Mouse (Mus musculus): ENCODE measurements around the gene 4933406M09Rik.

Gene 4933406M09Rik

DNA sequence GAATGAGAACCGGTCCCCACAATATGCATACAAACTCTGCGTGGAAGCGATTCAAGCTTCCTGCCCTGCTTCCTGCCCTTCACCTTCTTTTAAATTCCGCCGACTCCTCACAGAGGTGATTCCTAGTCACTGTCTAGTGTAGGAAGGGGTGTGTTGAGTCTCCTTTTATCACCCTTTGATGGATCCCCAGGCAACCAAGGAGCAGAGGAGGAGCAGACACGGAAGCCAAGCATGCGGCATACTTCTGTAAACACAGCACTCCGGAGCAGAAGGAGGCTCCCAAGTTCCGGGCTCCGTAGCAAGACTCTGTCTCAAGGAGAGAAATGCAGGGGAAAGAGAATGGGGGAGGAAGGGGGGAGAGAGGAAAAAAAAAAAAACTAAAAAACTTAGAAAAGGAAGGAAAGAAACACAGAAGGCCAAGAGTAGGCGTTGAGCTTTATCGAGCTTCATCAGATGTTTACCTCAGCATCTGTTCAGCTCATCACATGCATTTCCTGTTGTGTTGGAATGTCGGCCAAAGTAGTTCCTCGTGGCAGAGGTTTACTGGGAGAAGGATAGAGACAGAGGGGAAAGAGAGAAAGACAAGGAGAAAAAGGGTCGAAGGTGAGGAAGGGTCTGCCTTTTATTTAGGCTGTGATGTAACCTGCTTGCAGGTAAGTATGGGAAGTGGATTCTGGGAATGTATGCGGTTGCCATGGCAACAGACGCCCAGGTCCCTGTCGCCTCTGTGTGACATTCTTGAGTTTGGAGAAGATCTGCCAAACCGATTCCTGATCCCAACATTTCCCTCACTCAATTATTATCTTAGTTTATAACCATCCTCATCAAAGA is 3.7 kb upstream of the 4933406M09Rik start:
- peak; percentile 22 for DNase-seq (ENCODE audit: low read depth)

DNA sequence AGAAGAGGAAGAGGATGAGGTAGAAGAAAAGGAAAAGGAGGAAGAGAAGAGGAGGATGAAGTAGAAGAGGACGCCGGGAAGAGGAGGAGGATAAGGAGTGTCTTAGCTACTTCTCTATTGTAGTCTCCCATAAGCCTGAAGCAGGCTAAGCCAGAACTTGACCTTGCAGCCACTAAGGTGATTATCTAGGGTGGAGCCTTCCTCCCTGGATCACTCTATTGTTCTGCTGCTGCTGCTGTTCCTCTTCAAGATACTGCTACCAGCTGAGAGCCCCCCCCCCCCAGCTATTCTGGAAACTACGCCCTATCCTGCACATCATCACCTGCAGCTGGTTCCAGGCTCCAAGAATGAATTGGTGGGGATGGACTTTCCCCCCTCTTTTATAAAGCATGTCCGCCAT is 1.2 kb upstream of the 4933406M09Rik start:
- DNase-seq (ENCODE audit: low read depth) = no peak

DNA sequence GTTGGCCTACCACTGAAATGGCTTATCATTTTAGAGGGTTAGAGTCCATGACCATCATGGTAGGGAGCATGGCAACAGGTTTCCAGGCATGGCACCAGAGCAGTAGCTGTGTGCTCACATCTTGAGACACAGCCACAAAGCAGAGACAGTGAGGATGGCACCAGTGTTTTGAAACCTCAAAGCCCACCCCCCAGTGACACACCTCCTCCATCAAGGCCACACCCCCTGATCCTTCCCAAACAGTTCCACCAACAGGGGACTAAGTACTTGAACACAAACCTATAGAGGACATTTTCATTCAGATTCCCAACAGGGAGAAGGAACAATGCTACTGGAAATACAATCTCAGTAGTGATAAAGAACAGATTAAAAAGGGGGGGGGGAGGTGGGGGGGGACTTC is 564 bp upstream of the 4933406M09Rik start:
- DNase-seq (ENCODE audit: low read depth) = no peak

DNA sequence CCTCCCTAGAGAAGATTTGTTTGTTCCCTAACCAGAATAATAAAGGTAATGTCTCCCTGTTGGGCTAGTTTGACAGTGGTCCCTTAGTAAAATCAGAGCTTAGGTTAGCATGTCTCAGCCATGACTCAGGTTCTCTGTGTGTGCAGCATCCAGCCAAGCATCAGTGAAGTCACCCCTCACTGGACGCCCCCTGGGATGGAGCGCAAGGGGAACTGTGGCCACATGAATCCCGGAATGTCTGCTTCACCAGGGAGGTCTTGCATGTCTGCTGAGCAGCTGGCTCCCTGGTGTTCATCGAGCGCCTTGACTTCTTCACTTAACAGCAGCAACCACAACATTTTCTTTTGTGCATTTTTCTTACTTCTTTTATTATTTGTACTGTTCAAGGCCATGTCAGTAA is 8.1 kb downstream of the 4933406M09Rik start:
- no peak for DNase-seq (ENCODE audit: low read depth)

DNA sequence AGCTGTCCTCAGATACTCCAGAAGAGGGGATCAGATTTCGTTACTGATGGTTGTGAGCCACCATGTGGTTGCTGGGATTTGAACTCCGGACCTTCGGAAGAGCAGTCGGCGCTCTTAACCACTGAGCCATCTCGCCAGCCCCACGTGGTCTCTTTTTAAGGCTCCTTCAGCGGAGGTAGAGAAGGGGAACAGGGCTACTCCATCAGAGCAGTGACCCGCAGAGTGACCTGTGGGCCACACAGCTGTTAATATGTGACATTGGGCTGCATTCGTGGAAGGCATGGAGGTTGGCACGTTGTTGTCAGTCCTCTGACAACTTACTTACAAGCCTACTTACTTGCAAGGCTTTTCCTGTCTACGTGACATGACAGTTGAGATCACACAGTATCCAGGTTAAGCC is 12.5 kb downstream of the 4933406M09Rik start:
- DNase-seq (ENCODE audit: low read depth) = no peak

DNA sequence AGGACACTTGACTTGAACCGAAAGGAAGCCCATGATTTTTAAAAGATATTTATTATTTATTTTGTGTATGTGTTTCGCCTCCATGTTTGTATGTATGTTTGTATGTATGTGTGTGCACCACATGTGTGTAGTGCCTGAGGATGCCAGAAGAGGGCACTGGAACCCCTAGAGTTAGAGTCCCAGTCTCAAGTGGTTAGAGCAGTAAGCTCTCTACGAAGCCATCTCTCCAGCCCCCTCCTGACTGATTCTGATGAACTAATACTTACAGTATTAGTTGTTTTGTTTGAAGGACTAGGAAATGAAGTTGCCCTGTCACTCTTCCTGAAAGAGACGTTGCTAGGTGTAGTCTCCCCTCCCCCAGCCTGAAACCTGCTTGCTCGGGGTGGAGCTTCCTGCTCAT is 14.0 kb downstream of the 4933406M09Rik start:
- peak; percentile 22 for DNase-seq (ENCODE audit: low read depth)

DNA sequence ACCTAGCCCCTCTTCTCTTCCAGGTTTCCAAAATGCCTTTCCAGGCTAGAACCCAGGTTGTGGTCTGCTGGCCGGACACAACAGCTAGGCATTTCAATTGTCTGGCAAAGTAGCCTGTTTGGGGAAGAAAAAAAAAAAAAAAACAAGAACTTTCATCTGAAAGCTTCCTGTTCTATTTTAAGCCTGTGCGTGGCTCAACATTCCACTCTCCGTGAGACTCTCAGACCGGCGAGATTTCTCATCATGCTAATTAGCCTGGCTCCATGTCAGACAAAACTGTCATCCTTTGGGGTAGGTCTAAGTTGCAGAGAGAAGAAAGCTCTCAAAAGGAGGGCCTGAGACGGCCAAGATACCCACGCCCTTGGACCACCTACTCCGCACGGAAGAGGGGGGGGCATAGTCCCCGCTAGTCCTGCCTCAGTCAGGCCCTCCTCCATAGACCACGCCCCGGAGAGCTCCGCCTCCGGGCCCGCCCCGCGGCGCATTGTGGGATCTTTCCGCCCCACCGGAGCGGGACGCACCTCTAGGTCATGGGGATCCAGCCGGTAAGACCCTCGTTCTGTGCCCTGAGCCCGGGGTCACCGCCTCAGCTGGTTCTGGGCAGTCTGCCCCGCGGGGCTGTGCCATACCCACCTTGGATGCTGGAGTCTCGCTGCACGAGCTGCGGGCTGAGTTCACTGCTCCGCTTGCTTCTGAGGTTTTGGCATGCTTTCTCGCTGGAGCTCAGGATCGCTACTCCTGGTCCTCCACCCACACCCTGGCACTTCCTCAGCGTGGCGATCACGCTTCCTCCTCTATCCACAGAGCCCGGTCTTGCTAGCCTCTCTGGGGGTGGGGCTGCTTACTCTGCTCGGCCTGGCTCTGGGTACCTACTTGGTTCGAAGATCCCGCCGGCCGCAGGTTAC is 20.0 kb downstream of the 4933406M09Rik start, which contains the start of gene Cyb5r1:
TSS of gene Cyb5r1 (plus strand) at position 51 of the 905 bp plus-strand sequence.
- peak; percentile 88 for DNase-seq (ENCODE audit: low read depth)

DNA sequence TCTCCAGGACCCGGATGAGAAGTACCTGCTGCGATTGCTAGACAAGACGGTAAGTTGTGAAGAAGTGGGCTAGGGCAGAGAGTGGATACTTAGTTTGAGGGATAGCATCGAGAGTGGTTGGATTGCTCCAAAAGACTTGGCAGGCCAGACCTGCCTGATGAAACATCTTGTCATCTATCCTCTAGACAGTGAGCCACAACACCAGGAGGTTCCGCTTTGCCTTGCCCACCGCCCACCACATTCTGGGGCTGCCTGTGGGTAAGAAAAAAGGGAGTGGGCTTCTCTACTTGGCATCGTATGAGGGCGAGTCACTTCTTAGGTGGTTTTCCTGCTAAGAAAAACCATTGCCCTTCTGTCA is 20.7 kb downstream of the 4933406M09Rik start:
- DNase-seq (ENCODE audit: low read depth) = no peak

DNA sequence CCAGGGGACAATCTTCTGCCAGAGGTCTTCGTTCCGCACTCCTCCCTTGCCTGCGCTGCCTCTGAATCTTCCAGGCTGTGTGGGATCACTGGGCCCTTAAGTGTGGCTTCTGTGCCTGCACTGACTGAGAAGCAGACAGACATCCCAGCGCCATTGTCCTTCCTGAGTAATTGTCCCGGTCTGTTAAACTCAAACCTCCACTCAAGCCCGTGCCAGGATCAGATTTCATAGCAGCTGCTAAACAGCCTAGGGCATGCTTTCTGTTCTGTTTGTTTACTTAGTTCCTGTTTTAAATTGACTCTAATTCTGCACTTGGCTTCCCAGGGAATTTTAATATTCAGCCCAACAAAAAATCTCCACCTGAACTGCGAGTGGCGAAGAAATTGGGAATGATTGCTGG is 22.3 kb downstream of the 4933406M09Rik start:
- no peak for DNase-seq (ENCODE audit: low read depth)

DNA sequence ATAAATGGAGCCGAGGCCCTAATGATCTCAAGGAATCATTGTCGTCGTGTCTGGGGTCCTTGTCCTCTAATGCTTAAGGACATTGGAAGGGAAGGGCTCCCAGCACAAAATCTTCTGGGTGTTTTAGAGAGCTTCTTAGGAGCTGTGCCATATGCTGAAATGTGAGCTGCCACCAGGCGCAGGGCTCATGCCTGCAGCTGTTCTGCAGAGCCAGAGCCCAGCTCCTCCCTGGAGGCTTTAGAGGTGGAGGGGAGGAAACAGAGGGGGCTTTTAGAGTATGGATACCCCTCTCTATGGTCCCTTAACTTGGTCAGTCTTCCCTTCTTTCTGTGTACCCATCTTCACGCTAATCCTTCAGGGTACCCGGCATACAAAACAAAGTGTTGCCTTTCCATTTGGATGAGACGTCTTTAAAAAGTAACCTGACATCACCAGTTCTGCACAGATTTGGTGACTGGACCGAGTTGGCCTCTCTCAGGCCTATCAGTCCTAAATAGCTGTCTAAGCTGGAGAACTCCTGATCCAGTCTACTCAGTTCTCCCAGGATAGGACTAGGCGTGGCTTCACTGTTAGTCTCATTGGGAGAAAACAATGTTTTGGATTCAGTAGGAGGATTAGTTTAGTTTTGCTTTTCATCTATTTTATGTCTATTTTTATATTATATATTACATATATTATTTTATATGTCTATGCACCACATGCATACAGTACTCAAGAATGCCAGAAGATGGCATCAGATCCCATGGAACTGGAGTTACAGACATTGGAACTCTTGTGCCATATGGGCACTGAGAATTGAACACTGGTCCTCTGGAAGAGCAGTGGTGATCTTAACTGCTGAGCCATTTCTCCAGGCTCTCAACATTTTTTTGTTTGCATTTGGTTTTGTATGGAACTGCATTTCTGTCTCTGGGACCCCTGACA is 26.2 kb downstream of the 4933406M09Rik start:
- DNase-seq (ENCODE audit: low read depth) = no peak

DNA sequence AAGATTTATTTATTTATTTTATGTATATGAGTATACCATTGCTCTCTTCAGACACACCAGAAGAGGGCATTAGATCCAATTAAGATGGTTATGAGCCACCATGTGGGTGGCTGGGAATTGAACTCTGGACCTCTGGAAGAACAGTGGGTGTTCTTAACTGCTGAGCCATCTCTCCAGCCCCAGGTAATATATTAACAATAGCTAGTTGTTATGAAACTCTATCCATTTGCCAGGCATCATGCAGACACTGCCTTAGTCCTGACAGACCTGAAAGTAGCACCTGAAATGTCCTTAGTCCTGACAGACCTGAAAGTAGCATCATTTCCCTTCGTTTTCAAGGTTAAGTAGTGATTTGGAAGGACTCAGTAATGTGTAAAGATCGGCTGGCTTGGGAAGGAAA is 28.3 kb downstream of the 4933406M09Rik start:
- DNase-seq (ENCODE audit: low read depth) = no peak

DNA sequence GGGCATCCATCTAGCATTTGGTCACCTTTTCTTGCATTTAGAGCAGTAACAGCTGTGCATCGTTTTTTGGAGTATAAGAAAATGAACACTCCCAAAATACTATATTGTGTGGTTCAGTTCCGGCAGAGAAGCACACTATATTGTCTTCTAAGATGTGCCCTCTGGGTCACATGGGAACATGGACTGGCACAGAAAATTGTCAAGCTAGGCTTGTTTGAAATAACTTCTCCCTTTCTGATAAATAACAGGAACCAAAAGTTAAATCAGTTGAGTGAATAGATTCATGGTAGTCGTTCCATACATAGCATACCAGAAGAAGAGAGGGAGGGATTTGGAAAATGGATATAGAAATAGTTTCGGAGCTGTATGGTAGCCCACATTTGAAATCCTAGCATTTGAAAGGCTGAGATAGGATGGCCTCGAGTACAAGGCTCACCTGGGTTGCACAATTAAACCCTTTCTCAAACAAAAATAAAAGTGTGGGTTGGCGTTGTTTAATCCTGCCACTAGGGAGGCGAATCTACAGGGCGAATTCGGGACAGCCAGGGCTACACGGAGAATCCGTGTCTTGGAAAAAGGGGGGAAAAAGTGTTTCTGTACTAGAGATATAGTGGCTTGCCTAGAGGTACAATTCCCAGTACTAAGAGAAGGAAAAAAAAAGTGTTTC is 28.9 kb downstream of the 4933406M09Rik start:
- no peak for DNase-seq (ENCODE audit: low read depth)

DNA sequence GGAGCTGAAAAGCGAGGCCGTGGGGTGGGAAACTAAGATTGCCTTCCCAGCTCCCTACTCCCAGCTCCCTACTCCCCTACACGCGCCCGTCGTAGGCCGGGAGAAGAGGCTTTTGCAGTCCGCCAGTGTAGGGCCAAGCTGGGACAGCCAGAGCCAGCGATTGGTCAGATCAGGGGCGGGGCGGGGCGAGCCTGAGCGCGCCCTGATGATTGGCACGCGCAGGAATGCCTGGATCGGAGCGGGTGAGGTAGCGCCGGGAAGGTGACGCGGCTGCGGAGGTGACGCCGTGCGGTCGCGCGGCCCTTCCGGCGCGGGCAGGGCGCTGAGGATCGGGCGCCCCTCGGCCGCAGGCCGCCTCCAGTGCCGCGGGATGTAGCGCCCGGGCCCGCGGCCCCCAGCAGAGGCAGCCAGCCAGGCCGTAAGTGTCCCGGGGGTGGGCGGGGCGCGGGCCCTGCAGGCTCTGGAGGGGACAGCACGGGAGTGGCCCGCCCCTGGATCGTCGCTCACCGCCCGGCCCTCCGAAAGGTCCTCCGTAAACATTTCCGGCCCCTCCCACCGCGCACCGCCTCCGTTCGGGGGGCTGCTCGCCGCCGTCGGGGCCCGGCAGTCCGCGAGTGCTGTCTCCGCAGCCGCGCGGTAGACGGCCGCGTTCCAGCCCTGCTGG is 29.6 kb downstream of the 4933406M09Rik start, which contains the start of gene Adipor1:
TSS of gene Adipor1 (plus strand) at position 211 of the 664 bp plus-strand sequence.
- peak; percentile 94 for DNase-seq (ENCODE audit: low read depth)

DNA sequence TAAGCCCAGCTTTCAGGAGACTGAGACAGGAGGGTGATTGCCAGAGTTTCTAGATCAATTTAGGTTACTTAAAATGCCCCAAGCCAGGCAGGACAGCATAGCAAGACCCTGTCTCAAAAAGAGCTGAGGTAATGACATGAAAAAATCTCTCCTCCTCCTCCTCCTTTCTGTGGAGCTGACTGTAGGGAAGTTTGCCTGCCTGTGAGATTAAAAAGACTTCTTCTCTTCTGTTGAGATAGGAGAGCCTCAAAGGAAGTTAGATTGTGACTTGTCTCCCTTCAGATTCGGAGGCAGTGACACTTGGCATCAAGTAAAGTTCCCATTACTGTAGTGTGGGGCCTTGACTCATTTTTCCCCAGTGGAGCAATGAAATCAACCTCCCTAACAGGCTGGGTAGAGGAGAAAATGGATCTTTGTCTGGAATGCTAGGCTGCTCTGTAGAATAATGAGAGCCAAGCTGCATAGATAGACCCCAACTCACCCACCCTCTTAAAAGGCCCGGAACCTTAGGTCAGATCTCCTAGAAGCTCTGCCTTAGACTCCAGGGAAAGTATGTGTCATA is 32.8 kb downstream of the 4933406M09Rik start:
- no peak for DNase-seq (ENCODE audit: low read depth)

DNA sequence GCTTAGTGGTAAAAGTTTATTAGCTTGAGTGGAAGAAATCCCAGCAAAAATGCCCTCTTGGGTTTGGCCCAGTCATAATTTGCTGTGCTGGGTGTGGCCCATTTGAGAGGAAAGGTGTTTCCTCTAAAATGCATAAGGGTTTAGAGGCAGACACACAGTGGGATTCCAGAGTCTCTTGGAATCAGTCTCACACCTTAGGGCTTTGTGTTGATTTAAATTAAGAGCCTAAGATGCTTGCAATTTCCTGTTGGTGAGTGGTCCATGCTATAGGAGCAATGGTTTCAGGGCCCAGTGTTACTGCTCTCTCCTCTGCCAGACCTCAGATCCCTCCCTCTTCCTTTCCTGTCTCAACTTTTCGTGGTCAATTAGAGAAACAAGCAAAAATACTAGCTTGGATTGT is 33.4 kb downstream of the 4933406M09Rik start:
- DNase-seq (ENCODE audit: low read depth) = no peak

DNA sequence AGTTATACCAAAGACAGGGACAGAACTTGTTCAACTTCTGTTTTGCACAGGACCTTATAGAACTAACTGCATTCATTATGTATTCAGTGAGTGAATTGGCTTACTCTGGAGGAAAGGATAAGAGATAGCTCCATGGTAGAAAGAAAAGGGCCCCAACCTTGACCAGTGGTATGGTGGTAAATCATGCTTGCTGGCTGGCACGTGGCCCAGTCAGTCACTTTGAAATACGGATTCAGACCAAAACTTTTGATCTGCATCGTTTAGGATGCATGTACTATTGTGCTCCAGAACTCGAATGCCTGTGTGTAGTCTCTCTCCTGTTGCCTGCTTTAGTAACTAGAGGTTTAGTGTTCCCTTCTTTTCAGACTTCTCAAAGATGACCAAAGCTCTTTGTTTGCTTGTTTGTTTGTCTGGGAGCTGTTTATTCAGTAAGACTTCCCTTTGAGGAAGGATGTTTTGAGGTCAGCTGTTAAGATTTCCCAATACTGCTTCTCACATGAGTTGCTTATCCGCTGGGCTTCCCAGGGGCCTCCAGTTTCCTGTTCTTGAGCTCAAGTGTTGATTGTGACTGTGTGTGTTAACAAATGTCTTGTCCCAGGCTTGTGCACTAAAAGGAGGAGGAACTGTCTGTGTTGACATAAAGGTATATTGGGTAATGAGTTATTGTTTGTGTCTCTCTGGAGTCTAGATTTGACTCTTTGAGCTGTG is 34.2 kb downstream of the 4933406M09Rik start:
- DNase-seq (ENCODE audit: low read depth) = no peak

DNA sequence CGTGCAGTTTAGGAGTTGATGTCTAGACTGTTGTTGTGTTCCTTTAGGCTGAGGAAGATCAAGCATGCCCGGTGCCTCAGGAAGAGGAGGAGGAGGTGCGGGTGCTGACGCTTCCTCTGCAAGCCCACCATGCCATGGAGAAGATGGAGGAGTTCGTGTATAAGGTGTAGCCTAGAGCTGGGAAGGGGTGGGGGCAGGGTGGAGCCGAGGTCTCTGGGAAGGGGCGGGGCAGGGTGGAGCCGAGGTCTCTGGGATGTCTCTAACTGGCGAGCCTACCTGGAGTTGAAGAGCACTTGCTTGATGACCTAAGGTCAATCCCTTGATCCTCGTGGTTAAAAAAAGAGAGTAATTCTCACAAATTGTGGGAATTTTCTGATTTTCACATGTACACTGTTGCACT is 38.2 kb downstream of the 4933406M09Rik start:
- no peak for DNase-seq (ENCODE audit: low read depth)

DNA sequence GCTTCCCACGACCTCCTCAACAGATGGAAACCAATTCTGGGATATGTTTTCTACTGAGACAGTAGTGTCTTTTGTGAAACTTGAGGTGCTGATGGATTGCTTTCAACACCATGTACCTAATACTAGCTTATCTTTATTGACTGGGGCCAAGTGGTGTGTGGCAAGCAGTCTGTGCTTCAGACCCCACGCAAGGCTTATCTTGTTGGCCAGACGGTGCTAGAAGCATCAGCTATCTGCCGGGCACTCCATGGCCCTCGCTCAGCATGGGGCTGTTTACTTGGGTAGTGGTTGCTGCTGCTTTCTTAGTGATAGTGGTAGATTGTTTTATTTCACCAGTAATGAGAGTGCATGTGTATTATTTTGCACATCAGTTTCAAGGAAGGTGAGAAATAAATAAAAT is 40.5 kb downstream of the 4933406M09Rik start:
- DNase-seq (ENCODE audit: low read depth) = no peak

DNA sequence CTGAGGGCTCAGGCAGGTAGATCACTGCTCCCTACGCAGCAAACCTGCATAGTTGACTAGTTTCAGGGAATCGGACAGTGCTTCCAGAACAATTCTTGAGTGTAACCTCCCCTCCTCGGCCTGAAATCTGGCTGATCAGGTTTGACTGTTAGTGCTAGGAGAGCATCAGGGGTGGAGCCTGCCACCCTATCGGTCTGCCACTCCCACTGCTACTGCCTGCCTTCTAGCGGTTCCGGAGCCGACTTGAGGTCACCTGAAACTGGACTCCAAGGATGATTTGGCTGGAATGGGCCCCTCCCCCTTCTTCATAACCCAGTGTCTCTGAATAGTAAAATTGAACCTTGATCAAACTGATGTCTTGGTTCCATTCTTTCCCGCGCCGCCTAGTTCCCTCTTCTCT is 47.3 kb downstream of the 4933406M09Rik start:
- DNase-seq (ENCODE audit: low read depth) = no peak

DNA sequence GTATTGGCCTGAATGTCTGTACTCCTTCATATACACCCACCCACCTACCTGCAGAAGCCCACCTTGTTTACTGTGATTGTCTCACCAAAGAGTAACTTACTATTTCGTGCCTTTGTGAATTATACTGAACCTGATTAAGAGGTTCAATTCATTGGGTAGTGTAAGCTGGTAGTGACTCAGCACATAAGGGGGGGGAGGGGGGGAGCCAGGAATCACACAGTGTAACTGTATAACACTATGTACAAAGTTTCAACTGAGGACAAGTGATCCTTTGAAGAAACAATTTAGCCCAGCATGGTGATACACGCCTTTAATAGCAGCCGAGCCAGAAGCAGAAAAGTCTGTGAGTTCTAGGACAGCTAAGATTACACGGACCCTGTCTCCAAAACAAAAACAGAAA is 47.7 kb downstream of the 4933406M09Rik start:
- DNase-seq (ENCODE audit: low read depth) = no peak
